Mouse (Mus musculus): ENCODE results near the gene Fgf7. TPM values are rescaled to one million over a fixed set of nuclear protein-coding genes. Genes with fewer than 3 reads are reported as not detected.

Gene Fgf7
- polyA plus RNA-seq, 1 experiment from 2014 or later: 1.7 TPM

GRCm38 (mm10) chr2:126035013-126035770 lies 734 bp downstream of the Fgf7 start:
- Histone ChIP-seq H3K9ac (replicated peaks; ENCODE audit: low read length) (no peak overlapping the region), H3K27ac (ENCODE audit: low read length) (no peak overlapping the region), H3K27me3 (ENCODE audit: insufficient read depth, low read length) (no peaks in the 10 kb centered on the region), H3K9me3 (ENCODE audit: low read length) (no peaks in the 10 kb centered on the region), H3K4me2 (replicated peaks; ENCODE audit: low read depth, low read length) (peak overlapping the region; percentile 47; the same call in 1 of the 2 replicates), H3K4me1 (ENCODE audit: insufficient read depth, low read length) (no peaks in the 10 kb centered on the region), H3K36me3 (ENCODE audit: insufficient read depth, low read length) (no peaks in the 10 kb centered on the region), H3K4me3 (ENCODE audit: low read length) (no peak overlapping the region)
- 76% methylated on average over 15 of the region's 15 CpGs for WGBS
- ATAC-seq (ENCODE audit: low FRiP score, low TSS enrichment): no peak

DNA sequence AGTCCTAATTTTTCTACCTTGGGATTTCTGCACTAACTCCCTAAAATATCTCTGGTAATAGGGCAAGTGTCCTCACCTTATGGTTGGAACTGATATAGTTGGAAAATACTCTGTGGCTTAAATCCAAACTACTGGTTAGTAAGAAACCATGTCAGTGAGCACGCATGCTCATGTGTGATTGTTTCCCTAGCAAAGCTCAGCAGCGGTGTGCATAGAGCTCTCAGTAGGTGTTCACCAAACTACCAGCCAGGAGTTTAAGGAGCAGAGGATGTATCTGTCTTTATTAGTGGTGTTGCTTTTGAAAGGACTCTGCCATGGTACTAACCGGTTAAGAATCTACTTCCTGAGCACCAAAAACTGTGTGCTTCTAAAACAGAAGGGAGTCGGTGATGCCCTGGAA lies 1.7 kb downstream of the Fgf7 start:
- no peak overlapping the region for H3K4me2 ChIP-seq (replicated peaks; ENCODE audit: low read depth, low read length)
- 88% methylated on average over 4 of the region's 4 CpGs for WGBS
- H3K4me3 ChIP-seq (ENCODE audit: low read length): no peak overlapping the region
- no peak overlapping the region for H3K9ac ChIP-seq (replicated peaks; ENCODE audit: low read length)
- no peaks in the 10 kb centered on the region for H3K9me3 ChIP-seq (ENCODE audit: low read length)
- no peaks in the 10 kb centered on the region for H3K27me3 ChIP-seq (ENCODE audit: insufficient read depth, low read length)
- H3K36me3 ChIP-seq (ENCODE audit: insufficient read depth, low read length): no peaks in the 10 kb centered on the region
- no peak overlapping the region for H3K27ac ChIP-seq (ENCODE audit: low read length)
- H3K4me1 ChIP-seq (ENCODE audit: insufficient read depth, low read length): no peaks in the 10 kb centered on the region
- ATAC-seq (ENCODE audit: low FRiP score, low TSS enrichment): no peak

- Histone ChIP-seq H3K4me3 (ENCODE audit: low read length) (no peak overlapping the region), H3K36me3 (ENCODE audit: insufficient read depth, low read length) (no peaks in the 10 kb centered on the region), H3K9ac (replicated peaks; ENCODE audit: low read length) (no peak overlapping the region), H3K9me3 (ENCODE audit: low read length) (no peaks in the 10 kb centered on the region), H3K27ac (ENCODE audit: low read length) (no peak overlapping the region), H3K27me3 (ENCODE audit: insufficient read depth, low read length) (no peaks in the 10 kb centered on the region), H3K4me2 (replicated peaks; ENCODE audit: low read depth, low read length) (no peak overlapping the region), H3K4me1 (ENCODE audit: insufficient read depth, low read length) (no peaks in the 10 kb centered on the region)
- no peak for ATAC-seq (ENCODE audit: low FRiP score, low TSS enrichment)
- WGBS: 85% methylated on average over 7 of the region's 7 CpGs
Observed at GRCm38 (mm10) chr2:126038221-126039000, 4.0 kb downstream of the Fgf7 start.

DNA sequence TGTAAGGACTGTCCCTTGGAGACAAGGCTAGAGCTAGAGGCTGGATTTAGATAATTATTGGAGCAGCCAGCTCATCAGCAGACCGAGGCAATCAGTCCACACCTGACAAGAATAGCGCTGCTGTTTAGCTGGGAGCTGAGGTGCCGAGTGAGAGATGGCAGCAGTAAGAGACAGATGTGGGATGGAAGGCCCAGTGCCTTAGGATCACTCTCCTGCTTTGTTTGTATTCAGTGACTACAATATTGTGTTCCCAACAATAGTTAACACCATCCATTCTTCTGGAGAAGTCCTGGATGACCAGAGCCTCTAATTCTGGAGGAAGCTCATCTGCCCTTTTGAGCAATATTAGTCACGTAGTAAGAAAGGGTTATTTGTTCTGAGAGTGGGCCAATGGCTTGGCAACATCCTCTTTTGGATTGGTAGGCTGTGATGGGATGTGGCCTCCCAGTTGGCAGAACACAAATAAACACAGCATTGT lies 5.0 kb downstream of the Fgf7 start:
- no peak for ATAC-seq (ENCODE audit: low FRiP score, low TSS enrichment)

DNA sequence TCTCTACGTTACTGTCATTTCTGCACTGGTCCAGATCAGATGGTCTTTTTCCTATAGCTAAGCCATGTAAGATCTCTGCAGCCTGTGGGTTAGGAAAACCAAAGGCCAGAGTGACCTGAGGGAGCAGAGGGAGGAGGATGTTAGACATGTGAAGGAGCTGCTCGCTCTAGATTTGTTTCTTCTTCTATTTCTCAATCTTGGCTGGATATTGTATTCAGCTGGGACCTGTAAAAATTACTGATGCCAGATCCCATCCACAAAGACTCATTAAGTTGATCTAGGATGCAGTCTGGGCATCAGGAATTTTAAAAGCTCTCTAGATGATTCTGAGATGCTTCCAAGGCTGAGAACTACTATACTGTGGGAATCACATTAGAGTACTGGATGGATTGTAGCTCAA lies 6.2 kb downstream of the Fgf7 start:
- ATAC-seq (ENCODE audit: low FRiP score, low TSS enrichment): no peak
- Histone ChIP-seq H3K4me2 (replicated peaks; ENCODE audit: low read depth, low read length) (no peak overlapping the region), H3K9me3 (ENCODE audit: low read length) (no peaks in the 10 kb centered on the region), H3K9ac (replicated peaks; ENCODE audit: low read length) (no peak overlapping the region), H3K4me1 (ENCODE audit: insufficient read depth, low read length) (no peaks in the 10 kb centered on the region), H3K36me3 (ENCODE audit: insufficient read depth, low read length) (no peaks in the 10 kb centered on the region), H3K27ac (ENCODE audit: low read length) (no peak overlapping the region), H3K27me3 (ENCODE audit: insufficient read depth, low read length) (no peaks in the 10 kb centered on the region), H3K4me3 (ENCODE audit: low read length) (no peak overlapping the region)
- 80% methylated on average over 2 of the region's 2 CpGs for WGBS

More for the DNA sequence above, 5.0 kb downstream of the Fgf7 start:
- no peak overlapping the region for H3K4me3 ChIP-seq (ENCODE audit: low read length)
- H3K4me1 ChIP-seq (ENCODE audit: insufficient read depth, low read length): no peaks in the 10 kb centered on the region
- H3K27ac ChIP-seq (ENCODE audit: low read length): no peak overlapping the region
- WGBS: 76% methylated on average over 4 of the region's 4 CpGs
- no peaks in the 10 kb centered on the region for H3K36me3 ChIP-seq (ENCODE audit: insufficient read depth, low read length)
- H3K9me3 ChIP-seq (ENCODE audit: low read length): no peaks in the 10 kb centered on the region
- no peaks in the 10 kb centered on the region for H3K27me3 ChIP-seq (ENCODE audit: insufficient read depth, low read length)
- no peak overlapping the region for H3K9ac ChIP-seq (replicated peaks; ENCODE audit: low read length)
- H3K4me2 ChIP-seq (replicated peaks; ENCODE audit: low read depth, low read length): no peak overlapping the region

GRCm38 (mm10) chr2:126041237-126041636 lies 6.8 kb downstream of the Fgf7 start:
- no peak for ATAC-seq (ENCODE audit: low FRiP score, low TSS enrichment)
- H3K36me3 ChIP-seq (ENCODE audit: insufficient read depth, low read length): no peaks in the 10 kb centered on the region
- no peaks in the 10 kb centered on the region for H3K27me3 ChIP-seq (ENCODE audit: insufficient read depth, low read length)
- 90% methylated on average over 6 of the region's 6 CpGs for WGBS
- no peaks in the 10 kb centered on the region for H3K9me3 ChIP-seq (ENCODE audit: low read length)
- H3K4me1 ChIP-seq (ENCODE audit: insufficient read depth, low read length): no peaks in the 10 kb centered on the region
- no peak overlapping the region for H3K27ac ChIP-seq (ENCODE audit: low read length)
- H3K9ac ChIP-seq (replicated peaks; ENCODE audit: low read length): no peak overlapping the region
- no peak overlapping the region for H3K4me3 ChIP-seq (ENCODE audit: low read length)
- H3K4me2 ChIP-seq (replicated peaks; ENCODE audit: low read depth, low read length): no peak overlapping the region

- no peaks in the 10 kb centered on the region for H3K36me3 ChIP-seq (ENCODE audit: insufficient read depth, low read length)
- H3K27me3 ChIP-seq (ENCODE audit: insufficient read depth, low read length): no peaks in the 10 kb centered on the region
- no peak overlapping the region for H3K4me3 ChIP-seq (ENCODE audit: low read length)
- no peaks in the 10 kb centered on the region for H3K9me3 ChIP-seq (ENCODE audit: low read length)
- no peak for ATAC-seq (ENCODE audit: low FRiP score, low TSS enrichment)
- H3K9ac ChIP-seq (replicated peaks; ENCODE audit: low read length): no peak overlapping the region
- H3K4me1 ChIP-seq (ENCODE audit: insufficient read depth, low read length): no peaks in the 10 kb centered on the region
- H3K4me2 ChIP-seq (replicated peaks; ENCODE audit: low read depth, low read length): no peak overlapping the region
- H3K27ac ChIP-seq (ENCODE audit: low read length): no peak overlapping the region
- WGBS: 74% methylated on average over 3 of the region's 3 CpGs
Observed at GRCm38 (mm10) chr2:126042674-126043073, 8.2 kb downstream of the Fgf7 start.

- H3K36me3 ChIP-seq (ENCODE audit: insufficient read depth, low read length): no peaks in the 10 kb centered on the region
- H3K4me1 ChIP-seq (ENCODE audit: insufficient read depth, low read length): no peaks in the 10 kb centered on the region
- 86% methylated on average over 5 of the region's 5 CpGs for WGBS
- no peak overlapping the region for H3K4me2 ChIP-seq (replicated peaks; ENCODE audit: low read depth, low read length)
- H3K4me3 ChIP-seq (ENCODE audit: low read length): no peak overlapping the region
- H3K27me3 ChIP-seq (ENCODE audit: insufficient read depth, low read length): no peaks in the 10 kb centered on the region
- H3K9me3 ChIP-seq (ENCODE audit: low read length): no peaks in the 10 kb centered on the region
- ATAC-seq (ENCODE audit: low FRiP score, low TSS enrichment): no peak
- H3K27ac ChIP-seq (ENCODE audit: low read length): no peak overlapping the region
- no peak overlapping the region for H3K9ac ChIP-seq (replicated peaks; ENCODE audit: low read length)
Observed at GRCm38 (mm10) chr2:126045621-126046020, 11.2 kb downstream of the Fgf7 start.

- Histone ChIP-seq H3K4me3 (ENCODE audit: low read length) (no peak overlapping the region), H3K4me1 (ENCODE audit: insufficient read depth, low read length) (peaks cover 5% of the 10 kb centered on the region), H3K4me2 (replicated peaks; ENCODE audit: low read depth, low read length) (no peak overlapping the region), H3K36me3 (ENCODE audit: insufficient read depth, low read length) (no peaks in the 10 kb centered on the region), H3K27me3 (ENCODE audit: insufficient read depth, low read length) (no peaks in the 10 kb centered on the region), H3K9me3 (ENCODE audit: low read length) (no peaks in the 10 kb centered on the region), H3K27ac (ENCODE audit: low read length) (no peak overlapping the region), H3K9ac (replicated peaks; ENCODE audit: low read length) (no peak overlapping the region)
- 25% methylated on average over 6 of the region's 6 CpGs for WGBS
- peak; percentile 92 for ATAC-seq (ENCODE audit: low FRiP score, low TSS enrichment)
Observed at GRCm38 (mm10) chr2:126052749-126053557, 18.5 kb downstream of the Fgf7 start.
